Mouse (Mus musculus) adrenal gland, postnatal 25 days (tissue): ENCODE data around the gene Borcs5. TPM values are rescaled to one million over a fixed set of nuclear protein-coding genes. Genes with fewer than 3 reads are reported as not detected.
"Not testable (repeated sequence)": the region's sequence is repeated elsewhere in the genome, so short reads cannot be mapped to it uniquely, and the experiment has no call there.

Experiments
- DNase-seq: peaks from one replicate; pipeline ENCODE4 v3.0.0; 2021; ENCODE audit warnings: mixed read lengths
- total RNA-seq: library from RNA; stranded (reverse); gene quantifications from 2 replicates; pipeline ENCODE4 v1.2.3, GENCODE M21; 2021

Gene Borcs5
- total RNA-seq, 1 experiment from 2014 or later, result 17.5 TPM

DNA sequence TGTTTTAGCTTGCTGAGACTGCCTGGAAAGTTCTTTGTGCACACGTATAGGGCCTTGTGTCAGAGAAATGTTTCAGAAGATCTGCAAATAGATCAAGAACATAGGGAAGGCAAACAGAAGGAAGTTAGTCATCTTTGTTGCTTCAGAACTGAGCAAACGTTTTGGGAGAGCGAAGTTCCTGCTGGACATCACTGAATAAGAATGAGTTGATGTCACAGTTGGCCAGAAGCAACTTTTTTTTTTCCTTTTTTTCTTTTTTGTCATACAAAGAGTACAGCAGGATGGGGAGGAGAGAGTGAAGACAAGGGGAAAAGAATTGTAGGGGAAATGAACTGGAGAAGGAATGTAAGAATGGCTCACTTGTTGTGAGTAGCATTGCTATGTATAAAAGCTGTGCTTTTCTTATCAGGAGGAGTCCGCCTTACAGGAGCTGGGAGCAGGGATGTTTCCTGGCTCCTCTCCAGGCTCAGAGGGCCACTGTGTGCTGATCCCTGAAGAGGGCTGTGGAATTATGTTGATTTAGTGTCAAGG lies 31.6 kb downstream of the Borcs5 start:
- DNase-seq, result peak; percentile 23

DNA sequence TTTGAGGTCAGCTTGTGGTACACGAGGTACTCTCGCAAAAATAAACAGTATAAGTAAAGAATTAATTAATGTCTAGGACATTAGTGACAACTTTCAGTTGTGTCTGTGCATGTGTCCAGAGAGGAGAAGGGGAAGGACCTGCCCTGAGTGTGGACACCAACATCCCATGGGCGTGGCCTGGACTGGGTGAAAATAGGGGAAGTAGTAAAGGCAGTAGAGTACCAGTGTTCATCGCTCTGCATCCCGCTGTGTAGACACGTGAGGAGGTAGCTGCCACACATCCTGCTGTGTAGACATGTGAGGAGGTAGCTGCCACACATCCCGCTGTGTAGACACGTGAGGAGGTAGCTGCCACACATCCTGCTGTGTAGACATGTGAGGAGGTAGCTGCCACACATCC lies 34.4 kb downstream of the Borcs5 start:
- not testable (repeated sequence) for DNase-seq

- no peak for DNase-seq
These were observed 38.2 kb downstream of the Borcs5 start for GRCm38 (mm10) chr6:134677504-134677903.

DNA sequence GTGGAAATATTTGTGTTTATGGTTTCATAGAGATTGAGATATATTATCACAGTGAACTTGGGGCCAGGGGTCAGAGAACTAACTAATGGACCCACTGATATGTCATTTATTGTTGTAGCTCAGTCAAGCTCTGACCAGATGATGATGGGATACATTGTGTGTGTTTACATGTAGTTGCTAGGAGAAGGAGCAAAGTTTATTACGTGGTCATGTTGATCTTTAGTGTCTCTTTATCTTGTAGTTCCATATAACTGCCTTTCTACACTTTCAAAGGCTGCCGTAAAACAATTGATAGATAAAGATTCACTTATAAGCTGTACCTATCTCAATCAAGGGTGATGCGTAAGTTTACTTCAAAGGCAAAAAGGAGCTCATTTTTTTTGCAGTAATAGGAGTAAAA lies 38.7 kb downstream of the Borcs5 start:
- DNase-seq, result no peak

DNA sequence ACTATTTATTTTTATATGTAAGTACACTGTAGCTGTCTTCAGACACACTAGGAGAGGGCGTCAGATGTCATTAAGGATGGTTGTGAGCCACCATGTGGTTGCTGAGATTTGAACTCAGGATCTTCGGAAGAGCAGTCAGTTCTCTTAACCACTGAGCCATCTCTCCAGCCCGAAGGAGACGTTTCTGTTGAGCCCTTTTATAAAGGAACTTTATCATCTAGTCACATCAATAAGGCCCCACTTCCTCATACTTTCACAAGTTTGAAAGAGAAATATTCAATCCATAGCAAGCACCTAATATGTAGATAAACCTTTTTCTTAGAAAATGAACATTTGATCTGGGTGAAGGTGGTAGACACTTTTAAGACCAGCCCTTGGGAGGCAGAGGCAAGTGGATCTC lies 40.0 kb downstream of the Borcs5 start:
- DNase-seq, result not testable (repeated sequence)

- no peak for DNase-seq
These were observed 45.1 kb downstream of the Borcs5 start for GRCm38 (mm10) chr6:134684354-134684915.

DNA sequence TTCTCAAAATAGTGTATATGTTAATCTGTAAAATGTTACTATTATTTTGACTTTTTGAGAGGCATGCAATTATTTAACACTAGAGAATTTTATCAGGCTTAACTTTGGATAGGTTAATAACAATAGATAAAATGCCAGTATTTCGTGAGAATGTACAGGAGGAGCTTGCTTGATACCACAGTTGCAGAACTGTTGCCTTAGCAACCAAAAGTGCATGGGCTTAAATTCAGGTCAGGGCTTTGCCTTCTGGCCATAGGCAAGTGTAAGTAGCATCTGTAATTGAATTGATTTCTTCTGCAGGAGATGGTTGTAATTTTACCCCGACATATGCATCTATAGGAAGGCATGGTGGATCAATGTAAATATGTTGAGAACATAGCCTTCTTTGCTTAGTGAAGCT lies 45.7 kb downstream of the Borcs5 start:
- DNase-seq, result no peak

DNA sequence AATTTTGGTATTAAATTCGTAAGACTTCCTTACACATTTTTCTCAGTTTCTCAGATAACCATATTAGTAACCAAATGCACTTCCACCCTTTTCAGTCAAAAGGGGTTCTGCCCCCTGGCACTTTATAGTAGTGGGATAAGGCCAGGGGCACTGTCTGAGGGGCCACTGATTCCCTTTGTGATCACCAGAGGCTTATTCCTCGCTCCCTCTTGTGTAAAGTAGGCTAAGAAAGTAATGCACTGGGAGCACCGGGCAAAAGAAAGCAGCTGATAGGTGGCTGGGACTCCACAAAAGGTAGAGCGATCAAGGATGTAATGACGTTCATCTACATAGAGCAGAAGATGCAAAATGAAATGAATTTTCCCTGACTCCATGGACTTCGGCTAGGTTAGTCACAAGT lies 46.2 kb downstream of the Borcs5 start:
- no peak for DNase-seq

- DNase-seq, result no peak
These were observed 55.2 kb downstream of the Borcs5 start for GRCm38 (mm10) chr6:134694498-134694897.

DNA sequence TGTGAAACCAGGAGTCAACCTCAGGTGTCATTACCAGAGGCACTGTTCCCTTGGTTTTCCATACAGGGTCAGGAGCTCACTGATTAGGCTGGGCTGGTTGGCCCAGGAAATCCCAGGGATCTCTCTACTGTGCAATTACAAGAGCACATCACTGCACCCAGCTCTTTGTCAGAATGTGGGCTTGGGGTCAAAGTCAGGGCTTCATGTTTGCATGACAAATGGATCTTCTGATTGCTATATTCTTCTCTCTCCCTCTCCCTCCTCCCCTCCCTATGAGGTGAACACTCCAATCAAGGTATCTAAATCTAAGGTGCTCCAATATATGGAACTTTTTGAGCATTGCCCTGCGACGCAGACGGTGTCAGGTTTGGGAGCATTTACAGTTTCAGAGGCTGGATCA lies 55.7 kb downstream of the Borcs5 start:
- no peak for DNase-seq

DNA sequence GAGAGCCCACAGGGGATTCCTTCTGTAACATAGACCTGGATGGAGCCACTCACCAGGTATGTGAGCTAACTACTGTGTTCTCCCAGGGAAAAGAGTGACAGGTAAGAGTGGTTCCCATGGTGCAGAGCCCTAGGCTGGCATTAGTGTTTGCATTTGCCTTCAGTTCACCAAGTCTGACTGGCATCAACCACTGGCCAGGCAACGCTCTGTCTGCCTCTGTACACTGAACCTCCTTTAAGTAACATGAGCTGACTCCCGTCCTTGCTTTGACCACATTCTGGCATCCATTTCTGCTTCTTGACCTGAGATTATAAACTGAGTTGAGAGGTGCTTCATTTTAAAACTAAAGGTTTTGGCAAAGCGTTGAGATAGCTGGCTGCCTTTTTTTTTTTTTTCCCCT lies 56.3 kb downstream of the Borcs5 start:
- no peak for DNase-seq

GRCm38 (mm10) chr6:134696146-134696545 lies 56.8 kb downstream of the Borcs5 start:
- peak; percentile 28 for DNase-seq

GRCm38 (mm10) chr6:134696554-134696953 lies 57.2 kb downstream of the Borcs5 start:
- DNase-seq, result no peak

- no peak for DNase-seq
These were observed 58.9 kb downstream of the Borcs5 start for GRCm38 (mm10) chr6:134698243-134698642.

- DNase-seq, result peak; percentile 21
These were observed 61.3 kb downstream of the Borcs5 start for GRCm38 (mm10) chr6:134700451-134701210.

GRCm38 (mm10) chr6:134701211-134701602 lies 61.9 kb downstream of the Borcs5 start:
- DNase-seq, result no peak

GRCm38 (mm10) chr6:134702184-134702583 lies 62.9 kb downstream of the Borcs5 start:
- no peak for DNase-seq

DNA sequence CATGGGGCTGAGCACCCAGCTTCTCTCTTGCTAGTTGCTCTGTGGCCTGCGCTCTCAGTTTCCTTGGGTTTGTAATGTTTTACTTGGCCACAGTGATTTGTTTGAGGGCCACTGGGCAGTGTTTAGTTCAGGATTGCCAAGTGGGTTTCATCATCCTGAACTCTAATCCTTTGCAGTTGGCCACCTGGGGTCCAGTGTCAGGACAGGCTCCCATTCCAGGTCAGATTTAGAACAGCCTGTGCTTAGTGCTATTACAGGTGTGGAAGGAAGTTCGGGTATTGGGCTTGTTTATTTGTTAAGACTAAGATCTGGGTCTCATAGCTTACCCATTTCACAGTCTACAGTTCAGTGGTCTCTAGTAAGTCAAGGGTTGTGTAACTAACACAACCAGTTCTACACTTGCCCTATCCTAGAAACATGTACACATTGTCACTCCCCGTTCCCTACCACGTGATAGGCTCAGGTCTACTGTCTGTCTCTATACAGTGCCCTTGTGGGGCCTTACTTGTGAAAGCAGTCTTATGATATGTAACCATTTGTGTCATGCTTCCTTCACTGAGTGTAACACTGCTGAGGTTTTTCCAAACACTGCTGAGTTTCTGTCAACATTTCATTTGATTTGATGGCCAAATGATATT lies 63.9 kb downstream of the Borcs5 start:
- DNase-seq, result no peak

GRCm38 (mm10) chr6:134706467-134706866 lies 67.2 kb downstream of the Borcs5 start:
- no peak for DNase-seq

- no peak for DNase-seq
These were observed 70.7 kb downstream of the Borcs5 start for GRCm38 (mm10) chr6:134710020-134710419.

DNA sequence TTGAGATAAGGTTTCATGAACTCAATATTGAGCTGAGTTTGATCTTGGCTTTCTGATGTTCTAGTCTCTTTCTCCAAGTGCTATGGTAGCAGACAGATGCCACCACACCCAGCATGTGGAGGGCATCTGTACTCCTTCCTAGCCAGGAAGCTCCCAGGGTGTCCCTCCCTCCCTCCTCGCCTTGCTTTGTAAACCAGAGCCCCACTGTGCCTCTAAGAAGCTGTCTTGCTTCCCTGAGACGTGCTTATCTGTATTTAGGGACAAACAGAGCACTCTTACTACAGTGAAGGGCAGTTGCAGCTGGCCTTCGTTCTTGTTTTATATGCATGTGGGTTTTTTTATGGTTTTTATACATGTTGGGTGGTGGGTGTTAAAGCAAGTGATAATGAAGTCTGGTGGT lies 74.0 kb downstream of the Borcs5 start:
- no peak for DNase-seq

DNA sequence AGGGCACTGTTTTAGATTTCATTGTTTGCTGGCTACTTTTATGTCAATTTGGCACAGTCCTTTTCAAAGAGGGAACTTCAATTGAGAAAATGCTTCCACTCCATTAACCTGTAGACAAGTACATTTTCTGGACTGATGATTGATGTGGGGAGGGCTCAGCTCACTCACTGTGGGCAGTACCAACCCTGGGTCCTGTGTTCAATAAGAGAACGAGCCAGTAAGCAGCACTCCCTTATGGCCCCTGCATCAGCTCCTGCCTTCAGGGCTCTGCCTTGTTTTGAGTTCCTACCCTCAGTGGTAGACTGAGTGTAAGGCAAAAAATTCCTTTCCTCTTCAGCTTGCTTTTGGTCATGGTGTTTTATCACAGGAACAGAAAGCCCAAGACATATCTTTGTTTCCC lies 74.6 kb downstream of the Borcs5 start:
- DNase-seq, result no peak

DNA sequence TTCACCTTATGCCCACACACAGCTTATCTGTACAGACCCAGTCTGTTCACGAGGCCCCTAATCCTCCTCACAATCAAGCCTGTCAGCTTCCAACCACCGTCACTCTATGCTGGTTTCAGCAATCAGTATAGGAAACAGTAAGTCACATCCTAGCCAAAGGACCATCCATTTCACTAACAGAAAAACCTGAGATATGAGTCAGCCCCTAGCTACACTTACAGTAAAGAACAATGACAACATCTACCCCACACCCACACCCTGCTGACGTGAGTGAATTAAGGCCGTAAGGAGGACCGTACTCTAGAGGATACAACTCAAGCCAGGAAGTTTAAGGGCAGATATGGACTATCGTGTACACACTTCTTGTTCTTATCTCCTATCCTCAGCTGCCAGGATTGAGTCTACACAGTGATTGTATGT lies 76.9 kb downstream of the Borcs5 start:
- DNase-seq, result no peak
